Mouse (Mus musculus) CH12F3 (cell line): Measurements from ENCODE around the gene Aldh1a2.

Source experiments
- in situ Hi-C: fragments of 300-500 bp; cut with MboI; formaldehyde crosslinking; loops from 2 replicates; pipeline ENCODE4 v1.14.3; 2020; ENCODE audit warnings: low sequenced_read_pairs

Aldh1a2 gene

GRCm38 (mm10) chr9:71340116-71340515 is 124.5 kb downstream of the Aldh1a2 start:
- in situ Hi-C loops: no loop called here
